Mouse (Mus musculus) spleen, embryonic (tissue): ENCODE measurements around the gene Thumpd3.

Source experiments
- CTCF ChIA-PET: fragments of 350-600 bp; sonication (Branson Sonifier 250); formaldehyde crosslinking; loops from one replicate; lab custom pipeline; 2022; lab: Charles Lee

Thumpd3 gene

DNA sequence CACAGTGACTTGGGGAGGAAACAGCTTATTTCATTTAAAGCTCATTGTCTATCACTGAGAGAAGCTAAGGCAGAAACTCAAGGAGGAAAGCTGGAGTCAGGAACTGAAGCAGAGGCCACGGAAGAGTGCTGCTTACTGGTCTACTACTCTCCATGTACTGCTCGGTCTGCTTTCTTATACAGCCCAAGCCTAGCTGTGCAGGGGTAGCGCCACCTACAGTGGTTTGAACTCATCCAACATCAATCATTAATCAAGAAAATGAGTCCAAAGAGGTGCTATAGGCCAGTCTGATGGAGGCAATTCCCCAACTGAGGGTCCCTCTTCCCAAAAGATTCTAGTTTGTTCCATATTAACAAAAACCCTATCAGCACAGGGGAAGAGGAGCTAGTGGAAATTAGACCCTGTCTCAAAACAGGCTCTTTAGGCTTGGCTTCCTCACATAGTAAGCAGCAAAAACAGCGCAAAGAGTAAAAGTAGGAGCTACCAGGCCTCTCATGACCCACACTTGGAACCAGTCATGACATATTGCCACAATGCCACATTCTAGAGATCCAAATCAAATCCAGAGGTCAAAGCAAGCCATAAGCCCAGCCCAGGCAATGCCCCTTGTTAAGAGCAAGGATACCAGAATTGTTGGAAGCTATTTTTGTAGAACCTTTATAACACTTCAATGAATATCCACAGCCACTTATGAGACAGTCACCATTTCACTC lies 9.4 kb upstream of the Thumpd3 start:
- CTCF ChIA-PET: no interaction called here

GRCm38 (mm10) chr6:113037946-113038734 lies 7.9 kb upstream of the Thumpd3 start:
- CTCF ChIA-PET: no interaction called here

DNA sequence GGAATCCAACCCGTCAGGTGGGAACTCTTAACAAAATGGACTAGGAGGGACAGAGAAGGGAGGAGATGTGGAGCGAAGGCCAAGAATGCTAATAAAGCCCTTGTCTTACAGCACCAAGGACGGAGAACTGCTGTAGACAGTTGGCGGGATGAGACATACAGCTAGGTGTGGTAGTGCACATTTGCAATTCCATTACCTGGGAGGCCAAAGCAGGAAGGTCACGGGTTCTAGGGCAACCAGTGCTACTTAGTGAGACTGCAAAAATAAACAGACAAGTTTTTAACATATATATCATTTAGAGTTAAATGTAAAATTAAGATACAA lies 7.3 kb upstream of the Thumpd3 start:
- CTCF ChIA-PET: no interaction called here

GRCm38 (mm10) chr6:113040319-113040718 lies 5.7 kb upstream of the Thumpd3 start:
- CTCF ChIA-PET: no interaction called here

GRCm38 (mm10) chr6:113041215-113041990 lies 4.6 kb upstream of the Thumpd3 start:
- CTCF ChIA-PET: no interaction called here

DNA sequence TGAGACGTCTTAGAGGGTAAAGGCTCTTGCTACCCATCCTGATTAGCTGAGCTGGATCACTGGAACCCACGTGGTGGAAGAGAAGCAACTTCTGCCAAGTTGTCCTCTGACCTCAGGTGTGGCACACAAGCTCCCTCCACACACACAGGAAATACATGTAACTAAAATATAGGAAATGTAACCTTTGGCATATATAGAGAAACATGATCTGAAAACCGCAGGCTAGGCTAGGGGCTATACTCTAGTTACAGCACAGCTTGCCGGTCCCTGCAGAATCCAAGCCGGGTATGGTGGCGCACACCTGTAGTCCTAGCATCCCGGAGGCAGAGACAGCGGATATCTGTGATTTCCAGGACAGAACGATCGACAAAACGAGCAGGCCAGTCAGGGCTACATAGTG lies 450 bp upstream of the Thumpd3 start:
- CTCF ChIA-PET: no interaction called here

DNA sequence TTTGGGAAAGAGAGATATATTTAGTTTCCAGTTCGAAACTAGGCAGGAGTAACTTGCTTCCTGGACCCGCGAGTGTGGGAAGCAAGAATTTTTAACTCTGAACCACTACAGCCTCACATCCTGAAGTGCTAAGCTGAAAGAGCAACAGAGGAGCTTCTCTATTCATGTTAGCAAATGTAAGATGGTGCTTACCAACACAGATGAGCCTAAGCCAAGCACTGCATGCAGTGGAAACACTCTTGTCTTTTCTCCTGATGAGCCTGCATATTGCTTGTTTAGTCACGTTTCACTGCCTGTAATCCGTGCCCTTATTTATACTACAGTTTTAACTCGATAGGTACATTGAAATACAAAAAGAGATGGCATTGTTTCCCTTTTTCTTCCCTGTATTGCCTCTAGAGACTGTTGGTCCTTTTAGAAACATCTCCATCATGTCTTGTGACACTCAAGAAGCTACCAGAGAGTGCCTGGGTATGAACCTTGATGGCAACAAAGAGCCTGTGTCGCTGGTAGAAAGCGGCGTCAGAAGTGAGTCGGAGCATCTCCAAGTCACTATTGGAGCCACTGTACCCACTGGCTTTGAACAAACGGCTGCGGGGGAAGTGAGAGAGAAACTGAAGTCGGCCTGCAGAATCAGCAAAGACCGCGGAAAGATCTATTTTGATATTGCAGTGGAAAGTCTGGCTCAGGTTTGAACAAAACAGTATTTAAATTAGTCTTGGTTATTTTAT lies 1.2 kb downstream of the Thumpd3 start:
- CTCF ChIA-PET: no interaction called here

- CTCF ChIA-PET: no interaction called here
These were observed 2.3 kb downstream of the Thumpd3 start for GRCm38 (mm10) chr6:113048371-113048770.

DNA sequence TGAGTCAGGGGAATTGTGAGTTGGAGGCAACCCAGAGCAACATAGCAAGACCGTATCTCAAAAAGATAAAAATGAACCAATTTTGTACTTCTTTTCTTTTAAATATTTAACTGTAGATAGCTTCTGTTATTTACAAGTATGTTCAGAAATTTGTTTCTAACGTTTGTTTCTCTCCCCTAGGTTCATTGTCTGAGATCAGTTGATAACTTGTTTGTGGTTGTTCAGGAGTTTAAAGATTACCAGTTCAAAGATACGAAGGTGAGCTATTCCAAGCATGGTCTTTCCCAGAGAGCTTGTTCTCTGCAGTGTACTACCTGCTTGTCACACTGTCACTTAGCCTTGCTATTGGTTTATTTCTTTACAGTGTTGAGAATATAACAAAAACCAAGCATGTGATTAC lies 3.1 kb downstream of the Thumpd3 start:
- CTCF ChIA-PET: no interaction called here

DNA sequence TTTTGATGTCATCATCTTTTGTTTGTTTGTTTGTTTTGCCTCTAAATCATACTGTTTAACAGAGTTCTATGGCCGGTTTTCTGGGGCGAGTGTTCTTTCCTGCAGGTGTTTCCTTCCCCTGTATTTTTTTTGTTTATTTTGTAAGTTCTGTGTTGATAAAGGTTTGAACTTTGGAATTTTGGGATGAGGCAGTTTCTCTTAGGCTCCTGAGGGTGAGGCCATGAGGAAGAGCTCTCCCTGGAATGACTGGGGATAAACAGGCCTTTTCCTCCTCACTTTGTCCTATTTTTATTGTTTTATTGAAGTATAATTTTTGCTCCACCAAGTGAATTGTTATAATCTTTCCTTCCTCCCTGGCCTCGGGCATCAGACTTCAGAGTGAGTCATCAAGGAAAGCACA lies 6.9 kb downstream of the Thumpd3 start:
- CTCF ChIA-PET: no interaction called here

DNA sequence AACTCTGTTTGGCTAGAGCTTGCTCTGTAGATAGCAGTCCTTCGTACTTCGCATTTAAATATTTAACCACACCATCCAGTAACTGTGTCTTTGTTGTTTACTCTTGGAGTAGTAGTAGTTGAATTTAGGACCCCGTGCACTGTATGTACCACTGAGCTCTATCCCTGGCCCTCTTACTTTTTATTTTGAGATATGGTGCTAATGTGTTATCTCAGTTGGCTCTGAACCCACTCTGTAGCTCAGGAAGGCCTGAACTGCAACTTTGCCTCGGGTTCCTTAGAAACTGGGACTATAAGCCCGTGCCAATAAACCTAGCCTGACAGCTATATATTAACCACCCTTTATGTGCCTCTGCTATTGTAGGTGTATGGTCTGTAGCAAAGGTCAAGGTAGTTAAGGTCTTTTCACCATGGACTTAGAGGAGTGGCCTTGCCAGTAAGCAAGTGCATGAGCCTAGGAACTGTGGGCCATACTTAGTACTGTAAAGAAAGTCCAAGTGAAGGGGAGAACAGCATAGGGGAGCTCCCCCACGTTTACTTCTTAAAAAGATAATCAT lies 8.6 kb downstream of the Thumpd3 start:
- CTCF ChIA-PET: no interaction called here

GRCm38 (mm10) chr6:113060892-113061563 lies 15.0 kb downstream of the Thumpd3 start:
- CTCF ChIA-PET: no interaction called here

GRCm38 (mm10) chr6:113062253-113062652 lies 16.2 kb downstream of the Thumpd3 start:
- CTCF ChIA-PET: no interaction called here

DNA sequence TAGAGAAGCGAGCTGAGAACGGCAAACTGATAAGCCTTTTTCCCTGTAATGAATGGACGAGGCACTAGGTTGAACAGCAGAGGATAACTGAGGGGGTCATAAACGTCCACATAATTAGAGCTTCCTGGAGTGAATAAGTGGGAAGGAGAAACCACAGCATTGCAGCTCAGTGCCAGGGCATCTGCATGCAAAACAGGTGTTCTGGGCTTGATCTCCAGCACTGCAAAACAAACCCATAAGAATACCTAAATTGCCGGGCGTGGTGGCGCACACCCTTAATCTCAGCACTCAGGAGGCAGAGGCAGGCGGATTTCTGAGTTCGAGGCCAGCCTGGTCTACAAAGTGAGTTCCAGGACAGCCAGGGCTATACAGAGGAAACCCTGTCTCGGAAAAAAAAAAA lies 17.3 kb downstream of the Thumpd3 start:
- CTCF ChIA-PET: no interaction called here

DNA sequence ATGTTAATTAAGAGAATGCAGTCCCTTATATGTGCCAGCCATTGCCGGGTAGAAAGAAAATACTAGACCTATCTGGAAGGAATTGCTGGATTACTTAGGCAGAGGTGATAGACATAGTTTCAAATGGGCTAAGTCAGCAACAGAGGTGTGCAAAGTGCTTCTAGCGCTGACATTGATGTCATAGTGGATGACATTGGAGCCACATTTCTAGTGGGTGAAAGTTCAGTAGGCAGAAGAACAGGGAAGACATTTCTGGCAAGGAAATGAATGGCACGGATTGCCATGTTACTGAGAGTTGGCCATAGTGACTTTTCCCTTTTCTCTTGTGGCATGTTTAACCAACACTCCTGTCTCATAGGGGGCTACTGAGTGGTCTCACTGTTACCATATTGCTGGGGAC lies 19.2 kb downstream of the Thumpd3 start:
- CTCF ChIA-PET: no interaction called here

DNA sequence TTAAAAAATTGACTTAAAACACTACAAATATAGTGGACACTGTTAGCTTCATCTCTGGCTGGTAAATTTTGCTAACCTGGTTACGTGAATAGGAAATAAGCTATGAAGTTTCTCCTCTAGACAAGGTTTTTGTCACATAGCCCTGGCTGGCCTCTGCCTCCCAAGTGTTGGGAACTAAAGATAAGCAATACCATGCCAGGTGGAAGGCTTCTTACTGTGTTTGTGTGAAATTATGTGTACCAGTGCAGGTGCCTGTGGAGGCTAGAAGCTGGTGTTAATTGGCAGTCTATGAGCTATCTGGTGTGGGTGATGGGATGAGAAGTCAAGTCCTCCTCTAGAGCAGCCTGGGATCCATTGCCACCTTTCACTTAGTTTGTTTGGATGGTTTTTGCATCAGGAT lies 23.1 kb downstream of the Thumpd3 start:
- CTCF ChIA-PET: no interaction called here

- CTCF ChIA-PET: interaction anchor here (0.7 kb wide), 1 partner anchor 259 kb away, joined by 3 read pairs; no protein-coding TSS in a partner anchor
These were observed 29.2 kb downstream of the Thumpd3 start for GRCm38 (mm10) chr6:113075261-113075660.

DNA sequence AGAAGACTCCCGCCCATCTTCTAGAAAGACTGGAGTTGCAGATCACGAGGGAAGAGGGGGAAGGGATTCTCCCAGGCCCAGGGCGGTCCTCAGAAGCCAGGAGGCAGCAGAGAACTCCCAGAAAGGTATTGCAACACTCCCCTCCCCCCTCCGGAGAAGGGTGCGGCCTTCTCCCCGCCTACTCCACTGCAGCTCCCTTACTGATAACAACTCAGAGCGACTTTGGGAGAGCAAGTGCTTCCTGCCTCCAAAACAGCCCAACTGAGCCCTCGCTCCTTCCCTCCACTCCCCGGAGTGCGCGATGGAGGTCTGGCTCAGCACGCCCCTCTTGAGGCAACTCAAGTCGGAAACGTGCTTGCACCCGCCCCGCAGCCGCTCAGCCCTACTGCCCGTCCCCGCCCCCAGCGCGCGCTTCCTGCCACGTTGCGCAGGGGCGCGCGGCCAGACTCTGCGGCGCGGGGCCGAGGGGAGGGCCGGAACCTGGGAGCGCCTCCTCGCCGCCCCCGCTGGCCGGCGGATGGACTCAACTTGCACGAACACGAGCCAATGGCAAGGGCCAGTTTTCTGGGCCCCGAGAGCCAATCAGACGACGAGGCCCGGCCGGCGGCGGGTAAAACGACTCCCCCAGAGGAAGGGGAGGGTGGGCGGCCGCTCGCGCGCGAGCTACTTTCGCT lies 30.1 kb downstream of the Thumpd3 start:
- CTCF ChIA-PET: no interaction called here

GRCm38 (mm10) chr6:113076686-113077516 lies 30.9 kb downstream of the Thumpd3 start, which contains the start of gene Setd5:
Gene Setd5, plus strand, starts transcription at chr6:113077365.
- CTCF ChIA-PET: no interaction called here
